Mouse (Mus musculus): ENCODE results near the gene Caln1.

Caln1 gene

DNA sequence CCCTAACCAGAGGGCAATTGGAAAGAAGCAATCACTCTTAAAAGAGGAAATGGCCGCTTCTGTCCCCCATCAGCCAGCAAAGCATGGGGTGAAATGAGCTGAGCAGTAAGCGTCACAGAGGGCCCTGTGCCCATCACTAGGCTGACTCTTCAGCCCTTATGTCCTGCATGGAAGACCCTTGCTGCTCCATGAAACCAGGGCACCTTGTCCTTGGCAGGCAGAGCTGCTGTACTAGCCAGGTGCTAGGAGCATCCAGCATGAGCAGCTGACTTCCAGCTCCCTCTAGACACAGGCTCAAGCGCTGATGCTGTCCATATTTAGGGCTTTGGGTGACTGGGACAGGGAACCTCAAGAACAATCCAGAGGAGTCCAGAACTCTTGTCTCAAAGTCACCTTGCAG, 506.1 kb downstream of the Caln1 start:
- in situ Hi-C loops (cut with MboI; ENCODE audit: low sequenced_read_pairs) = no loop called here

- in situ Hi-C loops (cut with MboI; ENCODE audit: low sequenced_read_pairs) = no loop called here
Measured at GRCm38 (mm10) chr5:130880331-130880730, 511.1 kb downstream of the Caln1 start.

DNA sequence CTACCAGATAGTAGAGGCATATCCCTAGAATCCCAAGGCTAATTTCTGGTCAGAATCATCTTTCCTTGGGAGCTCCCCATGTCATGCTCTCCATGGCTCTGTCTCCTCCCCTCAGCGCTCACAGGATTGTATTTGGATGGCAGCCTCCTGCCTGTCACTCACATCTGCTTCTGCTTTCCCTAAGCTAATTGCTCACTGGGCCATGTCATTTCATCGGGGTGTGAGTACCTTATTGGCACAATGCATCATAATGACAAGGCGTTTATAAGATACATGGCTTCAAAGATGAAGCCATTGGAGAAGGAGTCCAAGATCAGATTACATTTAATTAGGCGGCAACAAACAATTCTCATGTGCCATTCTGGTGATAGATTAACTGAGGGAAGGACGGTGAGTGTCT, 522.5 kb downstream of the Caln1 start:
- in situ Hi-C loops (cut with MboI; ENCODE audit: low sequenced_read_pairs) = no loop called here

DNA sequence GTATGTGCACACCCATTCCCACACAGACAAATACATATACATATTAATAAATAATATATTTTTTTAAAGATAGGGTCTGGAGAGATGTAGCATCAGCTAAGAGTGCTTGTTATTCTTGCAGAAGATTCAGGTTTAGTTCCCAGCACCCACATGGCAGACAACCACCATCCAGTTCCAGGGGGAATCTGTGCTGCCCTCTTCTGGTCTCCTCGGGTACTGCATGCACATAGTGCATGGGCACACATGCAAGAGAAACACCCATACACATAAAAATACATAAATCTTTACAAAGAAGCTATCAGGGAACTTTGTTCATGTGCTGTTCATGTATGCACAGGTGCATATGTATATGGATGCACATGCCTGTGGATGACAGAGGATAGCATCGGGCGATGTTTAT, 526.7 kb downstream of the Caln1 start:
- in situ Hi-C loops (cut with MboI; ENCODE audit: low sequenced_read_pairs) = no loop called here
